In genomic region chr1:53053087-53054022, GRCm38 (mm10) we compare ENCODE assay signal across 8 mouse cellular contexts. TPM values are rescaled to one million over a fixed set of nuclear protein-coding genes. Genes with fewer than 3 reads are reported as not detected.
DNase-seq lines count a peak whose midpoint lies in the region; ATAC-seq and TF ChIP-seq lines count a peak whose summit lies in the region.

No protein-coding gene starts in this region.

- no peak overlapping the region for H3K9ac ChIP-seq in hindbrain, embryonic 12.5 days
- H3K9ac ChIP-seq in midbrain, embryonic 12.5 days (replicated peaks) = no peak overlapping the region

- peak; percentile 7; the same call in 1 of the 2 replicates for TF ChIP-seq CTCF in spleen, adult 2 months (IDR thresholded peaks at IDR 0.05; ENCODE audit: extremely low read depth, insufficient read depth, insufficient read length, insufficient replicate concordance)

- peak; percentile 67; the same call in 1 of the 2 replicates for ATAC-seq in hindbrain, embryonic 12.5 days (ENCODE audit: low FRiP score)
- ATAC-seq in midbrain, embryonic 12.5 days (ENCODE audit: low FRiP score, low read depth) = peak; percentile 76

- H3K9me3 ChIP-seq in hindbrain, embryonic 12.5 days (replicated peaks) = no peaks in the 10 kb centered on the region; the same call in 1 of the 2 replicates
- no peaks in the 10 kb centered on the region for H3K9me3 ChIP-seq in midbrain, embryonic 12.5 days

- no peak overlapping the region for H3K27ac ChIP-seq in hindbrain, embryonic 12.5 days
- no peak overlapping the region for H3K27ac ChIP-seq in midbrain, embryonic 12.5 days (replicated peaks)
- no peak overlapping the region for H3K27ac ChIP-seq in spleen, adult 2 months (ENCODE audit: insufficient read depth, low read length)

- H3K27me3 ChIP-seq in hindbrain, embryonic 12.5 days = no peaks in the 10 kb centered on the region
- no peaks in the 10 kb centered on the region for H3K27me3 ChIP-seq in midbrain, embryonic 12.5 days
- H3K27me3 ChIP-seq in spleen, adult 2 months (ENCODE audit: control insufficient read depth, insufficient read depth, low read length) = no peaks in the 10 kb centered on the region

- DNase-seq in heart, adult 18-20 months = peak; percentile 29 to 82
- no peak for DNase-seq in heart, postnatal 25 days (ENCODE audit: low spot score)
- DNase-seq in adrenal gland, adult 2 months = peak; percentile 36
- DNase-seq in embryo, embryonic 11.5 days (ENCODE audit: low read depth, low spot score) = peak; percentile 59
- peak; percentile 58 to 77 for DNase-seq in left cerebral cortex, adult 18-20 months (ENCODE audit: low spot score in 2 of 2)
- DNase-seq in spleen, adult 2 months (ENCODE audit: low read depth in 1 of 2, low spot score in 2 of 2) = peak; percentile 2 to 52

- H3K4me2 ChIP-seq in hindbrain, embryonic 12.5 days (replicated peaks) = no peak overlapping the region
- H3K4me2 ChIP-seq in midbrain, embryonic 12.5 days (replicated peaks) = no peak overlapping the region

- TF ChIP-seq POLR2A in spleen, adult 2 months (IDR thresholded peaks at IDR 0.05; ENCODE audit: low read depth, low read length) = no peak

- intact Hi-C loops in heart, postnatal 25 days (cut with DNase I) = loop anchor here (1.0 kb wide), 2 partner anchors 220 to 300 kb away; no protein-coding TSS in a partner anchor

- H3K4me3 ChIP-seq in hindbrain, embryonic 12.5 days = no peak overlapping the region
- no peak overlapping the region for H3K4me3 ChIP-seq in midbrain, embryonic 12.5 days
- H3K4me3 ChIP-seq in spleen, adult 2 months (ENCODE audit: extremely low read depth, insufficient read depth, insufficient read length) = no peak overlapping the region

- 50% methylated on average over 9 of the region's 9 CpGs for WGBS in hindbrain, embryonic 12.5 days
- WGBS in midbrain, embryonic 12.5 days = 53% methylated on average over 9 of the region's 9 CpGs
- WGBS in spleen, adult 2 months = 47% methylated on average over 9 of the region's 9 CpGs

- H3K36me3 ChIP-seq in hindbrain, embryonic 12.5 days = no peaks in the 10 kb centered on the region
- H3K36me3 ChIP-seq in midbrain, embryonic 12.5 days = no peaks in the 10 kb centered on the region
- H3K36me3 ChIP-seq in spleen, adult 2 months (ENCODE audit: control insufficient read depth, insufficient read depth, low read length) = no peaks in the 10 kb centered on the region

- H3K4me1 ChIP-seq in hindbrain, embryonic 12.5 days = no peaks in the 10 kb centered on the region
- H3K4me1 ChIP-seq in midbrain, embryonic 12.5 days = no peaks in the 10 kb centered on the region
- no peaks in the 10 kb centered on the region for H3K4me1 ChIP-seq in spleen, adult 2 months (ENCODE audit: control insufficient read depth, insufficient read depth, insufficient read length)

RNA-seq across cellular contexts. Expression of gene Mstn, which starts 8.1 kb away (rescaled TPM):
- under 1 TPM; 0.30 to 0.39 TPM for total RNA-seq in heart, adult 18-20 months (2021)
- total RNA-seq in heart, postnatal 25 days (2021) = under 1 TPM; 0.21 to 0.36 TPM
- not detected for total RNA-seq in adrenal gland, adult 2 months (2021)
- polyA plus RNA-seq in adrenal gland, adult 2 months (2012; rRNA removed) = not detected in 2 replicates
- polyA plus RNA-seq in hindbrain, embryonic 12.5 days (2016; fragmentation: Nextera tagmentation; extraction: Ambion mirVana) = 0.72 and 2.9 TPM in 2 replicates
- total RNA-seq in left cerebral cortex, adult 18-20 months (2021) = under 1 TPM; 0.26 to 0.40 TPM
- 0.16 and 0.17 TPM in 2 replicates for polyA plus RNA-seq in midbrain, embryonic 12.5 days (2016; fragmentation: Nextera tagmentation; extraction: Ambion mirVana)
- not detected in 2 replicates for polyA plus RNA-seq in spleen, adult 2 months (2012; rRNA removed)

RNA-seq across cellular contexts. Expression of gene 1700019D03Rik, which starts 33.4 kb away (rescaled TPM):
- total RNA-seq in heart, adult 18-20 months (2021) = 1 to 10 TPM; 1.1 TPM
- 1 to 10 TPM; 1.2 to 1.9 TPM for total RNA-seq in heart, postnatal 25 days (2021)
- total RNA-seq in adrenal gland, adult 2 months (2021) = 1 to 10 TPM; 1.1 to 1.7 TPM
- polyA plus RNA-seq in adrenal gland, adult 2 months (2012; rRNA removed) = 0.19 and 0.29 TPM in 2 replicates
- polyA plus RNA-seq in hindbrain, embryonic 12.5 days (2016; fragmentation: Nextera tagmentation; extraction: Ambion mirVana) = 5.0 and 6.1 TPM in 2 replicates
- total RNA-seq in left cerebral cortex, adult 18-20 months (2021) = 10 to 100 TPM in 1 of 2 experiments, 1 to 10 TPM in 1; 6.8 to 14.9 TPM
- polyA plus RNA-seq in midbrain, embryonic 12.5 days (2016; fragmentation: Nextera tagmentation; extraction: Ambion mirVana) = 3.1 and 3.6 TPM in 2 replicates
- polyA plus RNA-seq in spleen, adult 2 months (2012; rRNA removed) = 0.28 and 0.51 TPM in 2 replicates
